Mouse (Mus musculus): ENCODE results near the gene 1700001C19Rik.

Gene 1700001C19Rik

GRCm38 (mm10) chr17:47371451-47371850 is 65.7 kb downstream of the 1700001C19Rik start:
- DNase-seq (ENCODE audit: low spot score), result peak; percentile 87

GRCm38 (mm10) chr17:47369087-47369443 is 68.1 kb downstream of the 1700001C19Rik start:
- DNase-seq (ENCODE audit: low spot score), result no peak

- peak; percentile 97 for DNase-seq (ENCODE audit: low spot score)
These were observed 68.6 kb downstream of the 1700001C19Rik start, which contains the start of gene Mrps10 for GRCm38 (mm10) chr17:47368401-47369086. Mrps10 (plus strand) TSS chr17:47368887.
